Mouse (Mus musculus) CD8-positive naive resting alpha-beta T cell, adult 2 months (primary cell): ENCODE measurements around the gene Frmd5.
"Not testable (repeated sequence)": the region's sequence is repeated elsewhere in the genome, so short reads cannot be mapped to it uniquely, and the experiment has no call there.

ENCODE experiments used
- DNase-seq, 2 experiments: peaks; one replicate each; pipeline ENCODE4 v3.0.0; 2022; ENCODE audit warnings: low read depth in 2 of 2, low spot score in 2 of 2

Frmd5 gene

GRCm38 (mm10) chr2:121575741-121576201, 231.1 kb downstream of the Frmd5 start:
- DNase-seq: no peak

GRCm38 (mm10) chr2:121574066-121574630, 232.7 kb downstream of the Frmd5 start:
- no peak for DNase-seq

GRCm38 (mm10) chr2:121571780-121572179, 235.1 kb downstream of the Frmd5 start:
- peak; percentile 50 to 58 for DNase-seq

- no peak for DNase-seq
These were observed 235.8 kb downstream of the Frmd5 start for GRCm38 (mm10) chr2:121570999-121571655.

- DNase-seq: no peak
These were observed 236.8 kb downstream of the Frmd5 start for GRCm38 (mm10) chr2:121570049-121570448.

- DNase-seq: no peak
These were observed 241.0 kb downstream of the Frmd5 start for GRCm38 (mm10) chr2:121565911-121566310.

- no peak for DNase-seq
These were observed 243.8 kb downstream of the Frmd5 start for GRCm38 (mm10) chr2:121563117-121563516.

GRCm38 (mm10) chr2:121551271-121551670, 255.6 kb downstream of the Frmd5 start:
- no peak for DNase-seq

GRCm38 (mm10) chr2:121549630-121550029, 257.3 kb downstream of the Frmd5 start:
- DNase-seq: no peak

- DNase-seq: no peak
These were observed 262.1 kb downstream of the Frmd5 start for GRCm38 (mm10) chr2:121544829-121545228.

GRCm38 (mm10) chr2:121525056-121525455, 281.8 kb downstream of the Frmd5 start:
- DNase-seq: no peak

- not testable (repeated sequence) for DNase-seq
These were observed 284.1 kb downstream of the Frmd5 start for GRCm38 (mm10) chr2:121522830-121523229.

GRCm38 (mm10) chr2:121522006-121522405, 284.9 kb downstream of the Frmd5 start:
- DNase-seq: no peak

GRCm38 (mm10) chr2:121518711-121519110, 288.2 kb downstream of the Frmd5 start:
- not testable (repeated sequence) for DNase-seq

- DNase-seq: no peak
These were observed 288.8 kb downstream of the Frmd5 start for GRCm38 (mm10) chr2:121518106-121518505.

- DNase-seq: no peak
These were observed 292.7 kb downstream of the Frmd5 start for GRCm38 (mm10) chr2:121514211-121514610.

GRCm38 (mm10) chr2:121512991-121513765, 293.7 kb downstream of the Frmd5 start:
- not testable (repeated sequence) for DNase-seq

GRCm38 (mm10) chr2:121511401-121511800, 295.5 kb downstream of the Frmd5 start:
- DNase-seq: peak in 1 of 2 experiments; percentile 10

- no peak for DNase-seq
These were observed 297.3 kb downstream of the Frmd5 start for GRCm38 (mm10) chr2:121509584-121509983.

GRCm38 (mm10) chr2:121507951-121508330, 298.9 kb downstream of the Frmd5 start:
- DNase-seq: no peak

- DNase-seq: no peak
These were observed 299.5 kb downstream of the Frmd5 start for GRCm38 (mm10) chr2:121507173-121507950.
